Mouse (Mus musculus) midbrain, embryonic 16.5 days (tissue): ENCODE results near the gene Lgals4. TPM values are rescaled to one million over a fixed set of nuclear protein-coding genes. Genes with fewer than 3 reads are reported as not detected.

Source experiments
- ATAC-seq: fragments of 200-750 bp; cut with Nextera tagmentation; 2 replicates; pipeline ENCODE4 v1.8.0; 2017; ENCODE audit warnings: moderate TSS enrichment
- H3K27ac ChIP-seq: fragments of 300-500 bp; sonication (generic); 2 replicates; pipeline ENCODE4 v1.5.1; 2014; ENCODE audit warnings: mild to moderate bottlenecking, low read length, mixed read lengths
- H3K27me3 ChIP-seq: fragments of 300-500 bp; sonication (generic); 2 replicates; pipeline ENCODE4 v1.6.1; 2014; ENCODE audit warnings: low read depth, low read length, mixed read lengths; ENCODE audit not compliant: control insufficient read depth, insufficient read depth
- H3K36me3 ChIP-seq: fragments of 300-500 bp; sonication (generic); 2 replicates; pipeline ENCODE4 v1.6.1; 2014; ENCODE audit warnings: mild to moderate bottlenecking, low read length, moderate library complexity, mixed read lengths; ENCODE audit not compliant: control insufficient read depth, insufficient read depth
- H3K4me1 ChIP-seq: fragments of 300-500 bp; sonication (generic); 2 replicates; pipeline ENCODE4 v1.6.1; 2014; ENCODE audit warnings: mild to moderate bottlenecking, low read length, mixed read lengths; ENCODE audit not compliant: control insufficient read depth, insufficient read depth
- H3K4me2 ChIP-seq: fragments of 300-500 bp; sonication (generic); 2 replicates; pipeline ENCODE4 v1.6.1; 2014; ENCODE audit warnings: mild to moderate bottlenecking, low read length, mixed read lengths
- H3K4me3 ChIP-seq: fragments of 300-500 bp; sonication (generic); 2 replicates; pipeline ENCODE4 v1.5.1; 2014; ENCODE audit warnings: low read depth, mild to moderate bottlenecking, low read length, moderate library complexity, mixed read lengths
- H3K9ac ChIP-seq: fragments of 300-500 bp; sonication (generic); 2 replicates; pipeline ENCODE4 v1.6.1; 2014; ENCODE audit warnings: low read depth, low read length, mixed read lengths
- H3K9me3 ChIP-seq: fragments of 300-500 bp; sonication (generic); replicated peaks from 2 replicates; pipeline ENCODE4 v1.6.1; 2014; ENCODE audit warnings: mild to moderate bottlenecking, low read length, mixed read lengths; ENCODE audit not compliant: control insufficient read depth, poor library complexity, severe bottlenecking
- WGBS: fragments of 180-500 bp; shearing (Covaris S2); extraction: QIAGEN DNeasy Blood & Tissue Kit; methylation state at CpG from one replicate; pipeline ENCODE4 v1.1.7; 2014; 5-methylcytosine and 5-hydroxymethylcytosine counted together
- polyA plus RNA-seq: library from polyadenylated mRNA; unstranded; fragments of >200 nt; fragmentation: Nextera tagmentation; extraction: Ambion mirVana; gene quantifications from 2 replicates; pipeline ENCODE4 v1.2.1, GENCODE M21; 2015

Gene Lgals4
- polyA plus RNA-seq, 1 experiment from 2014 or later: 5.9 TPM

- no peaks in the 10 kb centered on the region for H3K9me3 ChIP-seq
Measured at GRCm38 (mm10) chr7:28793834-28794233, 39.8 kb upstream of the Lgals4 start.

DNA sequence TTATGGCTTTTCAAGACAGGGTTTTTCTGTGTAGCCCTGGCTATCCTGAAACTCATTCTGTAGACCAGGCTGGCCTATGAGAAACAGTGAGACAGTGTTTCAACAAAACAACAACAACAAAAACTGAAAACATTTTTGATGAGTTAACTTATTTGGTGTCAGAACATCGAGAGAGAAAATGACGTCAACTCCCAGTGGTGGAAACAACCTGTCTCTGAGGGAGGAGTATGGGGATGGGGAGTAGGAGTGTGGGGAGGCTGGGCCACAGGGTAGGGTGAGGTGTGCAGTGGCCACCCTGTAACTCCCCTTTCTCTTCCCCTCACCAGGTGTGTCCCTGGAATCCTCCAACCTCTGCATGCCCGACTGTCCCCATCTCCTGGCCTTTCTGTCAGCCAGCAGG, 39.2 kb upstream of the Lgals4 start:
- Histone ChIP-seq H3K9ac (no peak overlapping the region), H3K9me3 (no peaks in the 10 kb centered on the region), H3K4me3 (no peak overlapping the region), H3K4me1 (0 out of 2 replicates have a peak, but pooled peaks cover 4% of the 10 kb centered on the region), H3K27ac (no peak overlapping the region), H3K36me3 (no peaks in the 10 kb centered on the region), H3K27me3 (no peaks in the 10 kb centered on the region; the same call in 1 of the 2 replicates), H3K4me2 (no peak overlapping the region)
- 87% methylated on average over 3 of the region's 3 CpGs for WGBS
- no peak for ATAC-seq

More at GRCm38 (mm10) chr7:28793834-28794233, 39.8 kb upstream of the Lgals4 start:
- H3K4me2 ChIP-seq: no peak overlapping the region
- WGBS: 33% methylated on average over 2 of the region's 2 CpGs
- H3K9ac ChIP-seq: no peak overlapping the region
- H3K27ac ChIP-seq: no peak overlapping the region
- no peaks in the 10 kb centered on the region; the same call in 1 of the 2 replicates for H3K27me3 ChIP-seq
- no peak for ATAC-seq
- H3K4me1 ChIP-seq: 0 out of 2 replicates have a peak, but pooled peaks cover 4% of the 10 kb centered on the region
- no peak overlapping the region for H3K4me3 ChIP-seq
- H3K36me3 ChIP-seq: no peaks in the 10 kb centered on the region

DNA sequence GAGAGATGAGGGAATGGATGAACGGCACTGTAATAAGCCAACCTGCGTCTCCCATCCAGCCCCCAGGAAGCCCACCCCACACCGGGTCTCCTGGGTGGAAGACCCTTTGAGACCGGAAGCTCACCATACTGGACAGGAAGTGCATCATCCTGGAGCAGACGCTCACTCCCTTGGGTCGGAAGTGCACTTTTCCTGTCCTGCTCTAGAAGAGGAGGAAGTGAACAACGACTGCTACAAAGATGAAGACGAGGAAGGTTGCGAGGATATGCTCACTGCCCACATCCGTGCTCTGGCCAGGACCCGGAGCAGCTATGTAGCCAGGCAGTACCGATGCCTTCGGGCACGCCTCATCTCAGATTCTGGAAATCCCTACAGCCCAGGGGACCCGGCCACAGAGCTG, 37.8 kb upstream of the Lgals4 start:
- Histone ChIP-seq H3K27ac (no peak overlapping the region), H3K4me2 (no peak overlapping the region), H3K9me3 (no peaks in the 10 kb centered on the region), H3K4me1 (0 out of 2 replicates have a peak, but pooled peaks cover 4% of the 10 kb centered on the region), H3K36me3 (no peaks in the 10 kb centered on the region), H3K27me3 (no peaks in the 10 kb centered on the region; the same call in 1 of the 2 replicates), H3K4me3 (no peak overlapping the region), H3K9ac (no peak overlapping the region)
- no peak for ATAC-seq
- WGBS: 83% methylated on average over 15 of the region's 15 CpGs

DNA sequence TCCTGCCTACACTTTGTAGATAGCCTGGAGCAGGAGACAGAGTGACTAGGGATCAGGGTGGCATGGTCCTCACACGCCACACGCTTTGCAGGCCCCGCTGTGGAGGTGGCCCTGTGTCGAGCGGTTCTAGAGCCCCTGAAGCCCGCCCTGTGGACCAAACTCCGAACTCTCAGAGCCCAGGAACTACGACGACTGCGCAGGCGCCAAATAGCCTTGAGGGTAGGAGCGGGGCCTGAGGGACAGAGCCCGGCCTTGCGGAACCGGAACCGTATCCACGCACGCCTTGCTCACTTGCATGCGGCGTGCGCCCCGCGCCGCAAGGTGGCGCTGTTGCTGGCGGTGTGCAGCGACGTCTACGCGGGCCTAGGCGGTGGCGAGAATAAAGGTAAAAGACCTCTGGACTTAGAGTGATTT, 37.1 kb upstream of the Lgals4 start:
- H3K36me3 ChIP-seq: no peaks in the 10 kb centered on the region
- peak; percentile 62 for ATAC-seq
- H3K4me3 ChIP-seq: peak overlapping the region; percentile 13
- peak overlapping the region; percentile 38 for H3K4me2 ChIP-seq
- H3K9ac ChIP-seq: peak overlapping the region; percentile 21; the same call in 1 of the 2 replicates
- H3K9me3 ChIP-seq: no peaks in the 10 kb centered on the region
- no peak overlapping the region for H3K27ac ChIP-seq
- 12% methylated on average over 32 of the region's 32 CpGs for WGBS
- no peaks in the 10 kb centered on the region; the same call in 1 of the 2 replicates for H3K27me3 ChIP-seq
- H3K4me1 ChIP-seq: 0 out of 2 replicates have a peak, but pooled peaks cover 4% of the 10 kb centered on the region

GRCm38 (mm10) chr7:28799994-28800393, 33.7 kb upstream of the Lgals4 start:
- Histone ChIP-seq H3K27ac (no peak overlapping the region), H3K4me2 (no peak overlapping the region), H3K9ac (no peak overlapping the region), H3K4me1 (0 out of 2 replicates have a peak, but pooled peaks cover 4% of the 10 kb centered on the region), H3K9me3 (no peaks in the 10 kb centered on the region), H3K4me3 (no peak overlapping the region), H3K27me3 (no peaks in the 10 kb centered on the region; the same call in 1 of the 2 replicates), H3K36me3 (no peaks in the 10 kb centered on the region)
- 96% methylated on average over 9 of the region's 9 CpGs for WGBS
- ATAC-seq: no peak

DNA sequence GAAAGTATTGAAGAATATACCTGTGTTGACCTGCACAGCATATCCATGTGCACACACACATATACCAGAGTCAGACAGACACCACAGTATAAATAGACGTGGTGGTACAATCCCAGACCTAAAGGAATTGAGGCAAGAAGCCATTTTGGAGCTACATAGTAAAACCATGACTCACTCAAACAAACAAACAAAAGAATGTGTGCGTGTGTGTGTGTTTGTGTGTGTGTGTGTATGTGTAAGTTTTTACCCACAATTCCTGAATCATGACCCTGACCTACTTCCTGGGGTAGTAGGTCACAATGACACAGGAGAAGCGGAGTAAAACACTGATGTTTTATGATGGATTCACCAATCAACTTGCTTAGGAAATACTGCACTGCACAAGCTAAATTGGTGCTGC, 32.2 kb upstream of the Lgals4 start:
- whole genome bisulfite sequencing: 84% methylated on average over 3 of the region's 3 CpGs
- Histone ChIP-seq H3K9ac (no peak overlapping the region), H3K9me3 (no peaks in the 10 kb centered on the region), H3K27me3 (no peaks in the 10 kb centered on the region), H3K4me1 (0 out of 2 replicates have a peak, but pooled peaks cover 4% of the 10 kb centered on the region), H3K4me2 (no peak overlapping the region), H3K36me3 (no peaks in the 10 kb centered on the region), H3K4me3 (no peak overlapping the region), H3K27ac (peak overlapping the region; percentile 55; the same call in 1 of the 2 replicates)
- ATAC-seq: no peak

DNA sequence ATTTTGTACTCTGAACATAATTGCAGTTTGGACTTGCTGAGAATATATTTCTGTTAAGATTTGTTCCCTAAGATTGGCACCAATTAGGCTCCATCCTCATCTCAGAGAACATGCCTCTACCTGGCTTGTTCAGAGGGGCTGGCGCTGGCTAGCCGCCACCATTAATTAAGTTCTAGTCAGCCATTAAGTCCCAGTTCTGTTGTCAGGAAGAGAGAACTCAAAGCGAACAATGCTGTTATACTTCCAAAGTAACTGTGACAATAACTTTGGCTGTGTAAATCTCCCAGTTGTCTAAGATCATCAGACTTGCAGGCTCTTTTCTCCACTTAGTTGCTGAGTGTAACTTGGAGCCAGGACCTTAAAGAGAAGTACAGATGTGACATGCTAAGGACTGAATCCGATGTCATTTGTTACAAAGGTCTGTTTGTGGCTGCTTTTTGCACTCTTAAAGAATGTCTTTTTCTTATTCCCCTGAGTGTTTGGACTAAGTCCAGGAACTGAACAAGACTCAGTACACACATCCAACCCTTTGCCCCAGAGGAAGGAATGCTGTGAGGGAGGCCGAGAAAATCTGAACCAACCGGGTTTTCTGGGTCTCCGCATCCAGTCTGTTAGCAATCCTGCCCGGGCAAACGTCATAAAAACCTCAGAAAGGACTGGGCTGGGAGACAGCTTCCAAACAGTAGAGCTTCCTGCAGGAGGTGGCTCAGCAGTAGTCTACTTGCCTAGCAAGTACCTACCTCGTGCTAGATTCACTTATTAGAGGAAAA, 31.6 kb upstream of the Lgals4 start:
- H3K4me1 ChIP-seq: no peaks in the 10 kb centered on the region
- no peaks in the 10 kb centered on the region for H3K27me3 ChIP-seq
- no peak for ATAC-seq
- no peak overlapping the region for H3K4me3 ChIP-seq
- peak overlapping the region; percentile 55; the same call in 1 of the 2 replicates for H3K27ac ChIP-seq
- WGBS: 29% methylated on average over 10 of the region's 10 CpGs
- H3K4me2 ChIP-seq: no peak overlapping the region
- H3K9me3 ChIP-seq: no peaks in the 10 kb centered on the region
- 0 out of 2 replicates have a peak overlapping the region, but pooled peaks have one; percentile 30 for H3K9ac ChIP-seq
- H3K36me3 ChIP-seq: no peaks in the 10 kb centered on the region

- 0 out of 2 replicates have a peak overlapping the region, but pooled peaks have one; percentile 30 for H3K9ac ChIP-seq
- no peak overlapping the region for H3K4me3 ChIP-seq
- no peaks in the 10 kb centered on the region for H3K36me3 ChIP-seq
- H3K27me3 ChIP-seq: no peaks in the 10 kb centered on the region
- H3K4me1 ChIP-seq: peaks cover 5% of the 10 kb centered on the region
- no peak overlapping the region for H3K4me2 ChIP-seq
- no peaks in the 10 kb centered on the region for H3K9me3 ChIP-seq
- ATAC-seq: no peak
- no peak overlapping the region for H3K27ac ChIP-seq
- 9% methylated on average over 10 of the region's 10 CpGs for WGBS
Measured at GRCm38 (mm10) chr7:28802846-28803588, 30.6 kb upstream of the Lgals4 start.
